Mouse (Mus musculus): ENCODE results near the gene Btbd11. TPM values are rescaled to one million over a fixed set of nuclear protein-coding genes. Genes with fewer than 3 reads are reported as not detected.

The Btbd11 gene
- polyA plus RNA-seq, 1 experiment, result 1.8 TPM

DNA sequence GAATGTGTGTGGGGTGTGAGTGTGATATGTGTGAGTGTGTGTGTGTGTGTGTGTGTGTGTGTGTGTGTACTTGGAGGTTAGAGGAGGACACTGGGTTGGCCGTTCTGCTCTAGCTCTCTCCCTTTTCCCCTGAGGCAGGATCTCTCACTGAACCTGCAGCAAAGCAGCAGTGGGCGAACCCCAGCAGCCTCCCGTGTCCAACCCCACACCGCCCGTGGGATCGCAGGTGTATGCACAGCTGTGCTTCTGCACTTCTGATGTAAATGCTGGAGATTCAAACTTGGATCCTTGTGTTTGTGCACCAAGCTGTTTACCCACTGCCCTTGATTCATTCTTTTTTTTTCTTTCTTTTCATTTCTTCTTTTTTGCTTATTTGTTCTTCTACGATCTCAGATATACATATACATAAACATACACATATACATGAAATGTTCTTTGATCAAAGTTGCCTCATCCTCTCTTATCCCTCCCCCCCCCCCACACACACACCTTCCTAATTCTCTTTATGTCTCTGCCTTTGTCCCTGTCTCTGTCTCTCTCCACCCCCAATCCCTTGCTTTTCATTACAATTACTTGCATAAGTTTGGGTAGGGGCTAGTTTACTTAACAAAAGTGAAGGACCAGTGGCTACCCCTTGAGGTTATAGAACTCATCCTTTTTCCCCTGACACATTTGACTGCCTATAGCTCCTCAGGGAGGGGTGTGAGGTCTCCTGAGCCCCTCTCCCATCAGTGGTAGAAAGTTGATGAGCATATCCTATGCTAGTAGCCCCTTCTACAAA is 120.8 kb downstream of the Btbd11 start:
- H3K27ac ChIP-seq (ENCODE audit: insufficient read depth, low read depth, low read length), result no peak overlapping the region
- no peaks in the 10 kb centered on the region for H3K27me3 ChIP-seq (ENCODE audit: control insufficient read depth, insufficient read depth, low read length)
- 75% methylated on average over 7 of the region's 7 CpGs for WGBS
- TF ChIP-seq POLR2A (IDR thresholded peaks at IDR 0.05; ENCODE audit: low read depth, low read length) (no peak), CTCF (IDR thresholded peaks at IDR 0.05; ENCODE audit: extremely low read depth, insufficient read length, insufficient replicate concordance, low read depth, low read length) (no peak)
- no peaks in the 10 kb centered on the region for H3K36me3 ChIP-seq (ENCODE audit: control insufficient read depth, insufficient read depth, low read length)
- H3K4me3 ChIP-seq (ENCODE audit: low read depth, low read length), result no peak overlapping the region
- H3K4me1 ChIP-seq (ENCODE audit: control insufficient read depth, insufficient read depth, insufficient read length, low read length), result no peaks in the 10 kb centered on the region

DNA sequence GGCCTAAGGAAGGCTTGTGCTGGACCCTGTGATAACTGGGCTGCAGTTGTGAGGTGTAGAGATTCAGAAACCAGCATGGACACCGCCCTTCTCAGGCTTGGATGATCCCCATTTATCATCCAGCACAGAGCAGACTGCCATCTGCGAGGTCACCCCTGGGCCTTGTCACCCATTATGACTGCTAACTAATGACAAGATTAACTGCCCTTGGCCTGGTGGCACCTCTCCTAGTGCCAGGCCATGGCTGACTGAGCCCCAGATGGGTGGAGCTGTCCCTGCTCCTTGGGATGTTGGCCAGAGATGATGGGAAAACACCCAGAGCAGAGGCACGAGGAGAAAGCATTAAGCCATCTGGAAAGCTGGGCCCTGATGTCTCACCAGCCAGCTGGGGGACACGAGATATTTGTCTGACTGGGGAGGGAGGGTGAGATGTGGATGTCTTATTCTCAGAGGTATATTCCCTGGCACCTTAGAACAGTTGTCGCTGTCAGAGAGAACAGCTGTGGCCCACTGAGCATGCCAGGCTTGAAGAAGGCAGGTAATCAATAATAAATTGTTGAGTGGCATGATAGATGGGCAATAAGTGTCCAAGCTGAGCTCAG is 121.7 kb downstream of the Btbd11 start:
- H3K4me3 ChIP-seq (ENCODE audit: low read depth, low read length), result no peak overlapping the region
- no peak for TF ChIP-seq CTCF (IDR thresholded peaks at IDR 0.05; ENCODE audit: extremely low read depth, insufficient read length, insufficient replicate concordance, low read depth, low read length)
- no peaks in the 10 kb centered on the region for H3K4me1 ChIP-seq (ENCODE audit: control insufficient read depth, insufficient read depth, insufficient read length, low read length)
- no peaks in the 10 kb centered on the region for H3K36me3 ChIP-seq (ENCODE audit: control insufficient read depth, insufficient read depth, low read length)
- H3K27ac ChIP-seq (ENCODE audit: insufficient read depth, low read depth, low read length), result no peak overlapping the region
- WGBS, result 71% methylated on average over 5 of the region's 5 CpGs
- no peaks in the 10 kb centered on the region for H3K27me3 ChIP-seq (ENCODE audit: control insufficient read depth, insufficient read depth, low read length)

DNA sequence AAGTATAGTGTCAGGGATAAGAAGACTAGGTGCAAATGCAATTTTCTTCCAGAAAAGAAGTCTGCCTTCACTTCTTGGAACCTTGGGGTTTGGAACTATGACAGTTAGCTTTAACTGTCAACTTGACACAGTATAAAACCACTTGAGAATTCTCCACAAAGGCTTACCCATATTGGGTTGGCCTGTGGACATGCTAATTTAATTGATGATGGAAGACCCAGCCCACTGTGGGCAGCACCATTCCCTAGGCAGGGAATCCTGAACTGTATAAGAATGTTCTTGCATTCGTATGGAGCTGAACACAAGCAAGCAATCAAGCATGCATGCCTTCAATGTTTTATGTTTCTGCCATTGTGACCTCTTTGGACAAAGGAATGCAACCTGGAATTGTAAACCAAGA is 122.4 kb downstream of the Btbd11 start:
- H3K4me3 ChIP-seq (ENCODE audit: low read depth, low read length), result no peak overlapping the region
- TF ChIP-seq POLR2A (IDR thresholded peaks at IDR 0.05; ENCODE audit: low read depth, low read length) (no peak), CTCF (IDR thresholded peaks at IDR 0.05; ENCODE audit: extremely low read depth, insufficient read length, insufficient replicate concordance, low read depth, low read length) (no peak)
- no peaks in the 10 kb centered on the region for H3K36me3 ChIP-seq (ENCODE audit: control insufficient read depth, insufficient read depth, low read length)
- 79% methylated on average over 1 of the region's 1 CpGs for WGBS
- no peaks in the 10 kb centered on the region for H3K27me3 ChIP-seq (ENCODE audit: control insufficient read depth, insufficient read depth, low read length)
- H3K27ac ChIP-seq (ENCODE audit: insufficient read depth, low read depth, low read length), result no peak overlapping the region
- no peaks in the 10 kb centered on the region for H3K4me1 ChIP-seq (ENCODE audit: control insufficient read depth, insufficient read depth, insufficient read length, low read length)

DNA sequence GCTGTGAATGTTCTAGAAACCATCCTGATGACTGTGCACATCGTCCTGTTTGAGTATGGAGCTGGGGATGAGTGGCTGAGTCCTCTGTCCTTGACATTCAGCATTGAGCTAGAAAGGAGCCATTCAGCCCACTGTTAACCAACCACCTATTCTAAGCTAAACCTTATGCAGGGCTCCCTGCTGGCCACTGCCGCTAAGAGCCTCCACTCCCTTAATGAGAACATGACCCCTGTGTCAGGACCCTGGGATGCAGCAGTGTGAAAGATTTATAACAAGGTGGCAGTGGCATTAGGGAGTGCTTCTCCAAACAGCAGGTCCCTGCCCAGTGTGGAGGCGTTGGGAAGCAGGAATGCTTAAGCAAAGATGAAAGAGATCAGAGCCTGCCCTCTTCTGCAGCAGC is 123.7 kb downstream of the Btbd11 start:
- 26% methylated on average over 3 of the region's 3 CpGs for WGBS
- Histone ChIP-seq H3K4me1 (ENCODE audit: control insufficient read depth, insufficient read depth, insufficient read length, low read length) (no peaks in the 10 kb centered on the region), H3K36me3 (ENCODE audit: control insufficient read depth, insufficient read depth, low read length) (no peaks in the 10 kb centered on the region), H3K4me3 (ENCODE audit: low read depth, low read length) (no peak overlapping the region), H3K27ac (ENCODE audit: insufficient read depth, low read depth, low read length) (no peak overlapping the region), H3K27me3 (ENCODE audit: control insufficient read depth, insufficient read depth, low read length) (no peaks in the 10 kb centered on the region)
- TF ChIP-seq CTCF (IDR thresholded peaks at IDR 0.05; ENCODE audit: extremely low read depth, insufficient read length, insufficient replicate concordance, low read depth, low read length) (no peak), POLR2A (IDR thresholded peaks at IDR 0.05; ENCODE audit: low read depth, low read length) (no peak)

DNA sequence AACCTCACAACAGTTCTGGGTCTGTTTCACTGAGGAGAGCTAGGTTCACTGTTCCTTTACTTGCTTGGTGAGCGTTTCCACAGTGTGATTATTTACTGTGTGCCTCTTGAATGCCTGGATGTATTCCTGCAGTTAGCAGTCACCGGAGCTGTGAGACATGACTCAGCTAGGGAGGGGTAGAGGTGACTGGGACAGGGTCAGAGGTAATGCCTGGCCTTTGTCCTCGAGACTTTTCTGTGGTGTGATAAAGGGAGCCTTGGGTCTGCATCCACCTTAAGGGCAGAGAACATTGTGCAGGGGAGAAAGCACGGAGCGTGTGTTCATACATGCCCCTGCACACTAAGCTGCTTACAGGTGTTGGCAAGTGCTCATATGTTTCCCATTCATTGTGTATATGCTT is 126.2 kb downstream of the Btbd11 start:
- Histone ChIP-seq H3K4me1 (ENCODE audit: control insufficient read depth, insufficient read depth, insufficient read length, low read length) (no peaks in the 10 kb centered on the region), H3K27ac (ENCODE audit: insufficient read depth, low read depth, low read length) (no peak overlapping the region), H3K36me3 (ENCODE audit: control insufficient read depth, insufficient read depth, low read length) (no peaks in the 10 kb centered on the region), H3K27me3 (ENCODE audit: control insufficient read depth, insufficient read depth, low read length) (no peaks in the 10 kb centered on the region), H3K4me3 (ENCODE audit: low read depth, low read length) (no peak overlapping the region)
- WGBS, result 59% methylated on average over 5 of the region's 5 CpGs
- TF ChIP-seq POLR2A (IDR thresholded peaks at IDR 0.05; ENCODE audit: low read depth, low read length) (no peak), CTCF (IDR thresholded peaks at IDR 0.05; ENCODE audit: extremely low read depth, insufficient read length, insufficient replicate concordance, low read depth, low read length) (no peak)

DNA sequence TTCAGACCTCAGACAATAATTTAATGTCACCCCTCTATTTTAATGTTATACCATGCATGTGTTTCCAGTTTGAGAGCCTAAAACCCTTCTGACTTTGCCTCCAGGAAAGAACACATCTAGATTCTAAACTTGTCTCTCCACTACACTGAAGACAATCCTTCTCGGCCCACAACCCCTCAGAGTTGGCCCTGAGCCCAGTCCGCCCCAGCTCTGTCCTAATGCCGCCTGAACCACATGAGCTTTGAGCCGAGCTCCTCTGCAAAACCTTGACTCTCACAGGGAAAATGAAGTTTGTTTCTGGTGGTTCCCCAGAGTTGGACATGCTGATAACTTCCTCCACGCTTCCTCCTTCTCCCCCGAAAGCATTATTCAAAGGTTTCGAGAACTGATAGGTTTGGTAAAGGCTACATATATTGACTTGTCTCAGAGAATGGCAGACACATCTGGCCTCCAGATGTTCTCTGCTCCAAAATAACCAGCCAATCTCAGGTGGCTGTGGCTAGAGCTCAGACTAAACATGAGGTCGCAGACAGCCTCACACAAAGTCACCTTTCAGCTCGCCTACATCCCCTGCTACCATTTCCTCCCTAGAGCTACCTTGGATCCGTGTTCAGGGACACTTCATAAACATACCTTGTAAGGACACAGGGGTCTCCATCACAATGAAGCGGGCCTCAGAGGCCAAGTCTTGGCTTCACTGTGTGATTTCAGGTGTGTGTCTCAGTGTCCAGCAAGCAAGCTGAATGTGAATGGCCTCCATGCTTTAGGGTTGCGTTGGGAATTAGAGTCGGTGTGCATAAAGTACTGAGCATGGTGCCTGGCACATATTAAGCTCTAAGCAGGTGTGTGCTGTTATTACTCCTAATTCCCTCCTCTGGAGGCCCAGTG is 130.9 kb downstream of the Btbd11 start:
- TF ChIP-seq POLR2A (IDR thresholded peaks at IDR 0.05; ENCODE audit: low read depth, low read length) (no peak), CTCF (IDR thresholded peaks at IDR 0.05; ENCODE audit: extremely low read depth, insufficient read length, insufficient replicate concordance, low read depth, low read length) (no peak)
- Histone ChIP-seq H3K4me3 (ENCODE audit: low read depth, low read length) (no peak overlapping the region), H3K36me3 (ENCODE audit: control insufficient read depth, insufficient read depth, low read length) (no peaks in the 10 kb centered on the region), H3K27me3 (ENCODE audit: control insufficient read depth, insufficient read depth, low read length) (no peaks in the 10 kb centered on the region), H3K4me1 (ENCODE audit: control insufficient read depth, insufficient read depth, insufficient read length, low read length) (no peaks in the 10 kb centered on the region), H3K27ac (ENCODE audit: insufficient read depth, low read depth, low read length) (no peak overlapping the region)
- 71% methylated on average over 13 of the region's 13 CpGs for WGBS

DNA sequence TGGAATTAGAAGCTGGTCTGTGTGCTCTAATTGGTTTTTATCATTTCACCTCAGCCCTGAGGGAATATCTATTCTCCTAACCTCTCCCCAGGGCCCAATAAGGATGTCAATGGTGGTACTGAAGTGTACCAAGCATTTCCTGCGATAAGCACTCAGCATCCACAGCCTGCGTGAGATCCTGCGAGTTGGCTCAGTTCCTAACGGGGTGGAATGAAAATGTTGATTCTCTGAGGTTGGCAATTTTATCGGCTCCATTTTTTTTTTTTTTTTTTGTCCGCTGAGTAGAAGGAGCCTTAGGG is 131.4 kb downstream of the Btbd11 start:
- no peaks in the 10 kb centered on the region for H3K36me3 ChIP-seq (ENCODE audit: control insufficient read depth, insufficient read depth, low read length)
- no peaks in the 10 kb centered on the region for H3K27me3 ChIP-seq (ENCODE audit: control insufficient read depth, insufficient read depth, low read length)
- H3K27ac ChIP-seq (ENCODE audit: insufficient read depth, low read depth, low read length), result no peak overlapping the region
- no peak for TF ChIP-seq POLR2A (IDR thresholded peaks at IDR 0.05; ENCODE audit: low read depth, low read length)
- no peak for TF ChIP-seq CTCF (IDR thresholded peaks at IDR 0.05; ENCODE audit: extremely low read depth, insufficient read length, insufficient replicate concordance, low read depth, low read length)
- no peak overlapping the region for H3K4me3 ChIP-seq (ENCODE audit: low read depth, low read length)
- H3K4me1 ChIP-seq (ENCODE audit: control insufficient read depth, insufficient read depth, insufficient read length, low read length), result no peaks in the 10 kb centered on the region
- WGBS, result 83% methylated on average over 6 of the region's 6 CpGs

Data from small intestine, adult 2 months (tissue).